Mouse (Mus musculus) B cell, adult 2 months (primary cell): ENCODE results near the gene Rasl12.

Experiments
- DNase-seq, 2 experiments: peaks; one replicate each; pipeline ENCODE4 v3.0.0; 2022

The Rasl12 gene

DNA sequence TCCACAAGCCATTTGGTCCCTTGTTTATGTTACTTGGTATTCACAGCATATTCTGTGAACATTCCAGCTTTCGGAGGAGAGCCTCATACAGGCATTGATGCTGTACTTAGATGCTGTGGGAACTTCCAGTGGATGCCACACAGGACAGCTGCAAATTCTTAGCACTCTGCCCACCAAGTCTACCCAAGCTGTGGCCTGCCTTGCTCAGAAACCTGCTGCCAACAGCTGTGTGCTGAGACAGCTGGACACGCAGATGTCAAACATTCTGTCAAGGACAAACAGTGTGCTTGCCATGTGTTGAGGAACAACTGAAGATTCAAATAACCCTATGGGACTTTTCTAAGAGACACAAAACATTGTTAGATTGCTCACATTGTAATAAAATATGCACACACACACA lies 60.7 kb downstream of the Rasl12 start:
- DNase-seq: no peak

DNA sequence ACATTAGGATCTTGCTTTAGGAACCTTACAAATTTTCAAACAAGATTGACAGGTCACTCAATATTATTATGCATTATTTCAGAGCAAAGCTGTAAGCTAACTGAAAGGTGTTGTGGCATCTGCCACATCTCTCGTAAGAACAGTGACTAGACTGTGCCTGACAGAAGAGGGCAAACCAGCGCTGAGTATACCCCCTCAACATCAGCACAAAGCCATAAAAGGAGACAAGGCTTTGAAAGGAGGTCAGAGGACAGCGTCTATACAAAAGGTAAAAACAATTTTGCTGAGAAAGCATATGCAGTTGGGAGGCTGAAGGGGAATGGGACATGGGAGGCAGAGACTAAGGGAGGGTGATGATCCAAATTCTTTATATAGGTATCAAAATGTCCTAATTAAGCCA lies 61.9 kb downstream of the Rasl12 start:
- no peak for DNase-seq

DNA sequence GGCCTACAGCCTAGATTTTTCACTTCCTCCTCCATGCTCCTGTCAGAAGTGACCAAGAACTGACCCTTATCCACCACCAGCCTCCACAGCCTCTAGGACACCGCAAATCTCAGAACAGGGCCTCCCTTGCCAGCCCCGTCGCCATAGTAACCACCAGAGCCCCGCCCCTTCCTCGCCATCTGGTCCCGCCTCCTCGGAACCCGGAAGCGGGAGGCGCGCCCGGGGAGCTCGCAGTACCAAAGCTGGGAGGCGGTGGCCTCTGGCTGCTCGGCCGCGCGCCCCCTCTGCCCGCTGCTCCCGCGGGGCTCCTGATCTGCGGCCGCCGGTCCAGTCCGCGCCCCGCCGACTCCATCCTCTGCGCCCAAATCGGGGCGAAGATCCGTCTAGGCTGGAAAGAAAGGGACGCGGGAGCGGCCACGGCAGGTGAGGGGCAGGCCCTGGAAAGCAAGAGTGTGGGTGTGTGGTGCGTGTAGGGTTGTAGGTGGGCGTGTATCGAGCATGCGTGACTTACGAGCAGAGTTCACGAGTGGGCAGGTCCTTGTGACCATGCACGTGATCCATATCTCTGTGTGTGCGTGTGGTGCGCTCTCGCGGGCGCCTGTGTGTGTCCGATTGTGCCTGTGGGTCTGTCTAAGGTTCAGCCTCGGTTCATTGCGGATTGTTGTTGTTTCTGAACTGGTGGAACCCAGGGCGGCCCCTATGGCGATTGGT lies 62.6 kb downstream of the Rasl12 start, which contains the start of gene Spg21:
TSS of gene Spg21 (plus strand) at position 216 of the 711 bp plus-strand sequence.
- DNase-seq: peak; percentile 99

DNA sequence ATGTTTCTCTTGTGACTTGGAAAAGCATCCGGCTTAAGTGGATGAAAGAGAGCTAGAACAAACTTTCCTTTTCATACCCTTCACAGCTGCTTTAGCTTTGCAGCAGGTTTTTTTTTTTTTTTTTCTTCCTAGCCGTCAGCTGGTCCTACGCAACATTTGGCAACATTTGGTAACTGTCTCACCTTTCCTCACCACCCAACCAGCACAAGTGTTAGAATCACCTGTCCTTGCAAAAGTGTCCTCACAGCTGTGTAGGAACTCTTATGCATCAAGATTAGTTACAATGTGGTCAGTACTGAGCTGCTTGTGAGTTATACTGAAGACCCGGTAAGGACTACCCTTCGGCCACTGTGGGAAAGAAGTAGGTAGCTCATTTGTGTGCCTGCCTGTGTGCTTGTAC lies 64.2 kb downstream of the Rasl12 start:
- DNase-seq: no peak

DNA sequence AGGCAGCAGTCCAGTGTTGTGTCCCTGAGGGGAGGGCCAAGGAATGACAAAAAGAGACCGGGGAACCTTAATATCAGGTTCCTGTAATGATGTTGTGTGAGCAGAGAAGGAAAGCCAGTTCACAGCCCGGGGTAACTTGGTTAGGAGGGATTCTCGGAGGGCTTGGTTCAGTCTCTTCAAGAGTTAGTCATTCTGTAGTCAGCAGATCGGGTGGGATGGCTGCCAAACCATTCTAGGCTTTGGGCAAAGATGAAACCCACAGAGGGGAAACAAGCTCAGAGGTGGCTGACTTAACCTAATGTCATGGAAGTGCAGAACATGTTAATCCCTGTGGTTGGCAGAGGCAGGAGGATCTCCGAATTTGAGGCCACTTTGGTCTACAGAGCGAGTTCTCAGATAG lies 65.9 kb downstream of the Rasl12 start:
- DNase-seq: no peak
